Mouse (Mus musculus): Measurements from ENCODE around the gene Dusp12.

Dusp12 gene

GRCm38 (mm10) chr1:170884978-170885561, at the start of gene Dusp12, which contains the start of gene Gm26620:
Gene Dusp12 (minus strand): TSS chr1:170885540.
Gene Gm26620 (plus strand): TSS chr1:170885065.
- peak; percentile 92 for DNase-seq (ENCODE audit: low spot score)

- DNase-seq (ENCODE audit: low spot score), result no peak
These were observed 49.0 kb upstream of the Dusp12 start for GRCm38 (mm10) chr1:170934383-170934782.

GRCm38 (mm10) chr1:170933940-170934339, 48.6 kb upstream of the Dusp12 start:
- no peak for DNase-seq (ENCODE audit: low spot score)

- no peak for DNase-seq (ENCODE audit: low spot score)
These were observed 48.1 kb upstream of the Dusp12 start for GRCm38 (mm10) chr1:170933386-170933920.

- DNase-seq (ENCODE audit: low spot score), result no peak
These were observed 46.7 kb upstream of the Dusp12 start for GRCm38 (mm10) chr1:170932043-170932442.

GRCm38 (mm10) chr1:170929245-170929644, 43.9 kb upstream of the Dusp12 start:
- no peak for DNase-seq (ENCODE audit: low spot score)

- no peak for DNase-seq (ENCODE audit: low spot score)
These were observed 43.1 kb upstream of the Dusp12 start for GRCm38 (mm10) chr1:170928467-170928866.

- no peak for DNase-seq (ENCODE audit: low spot score)
These were observed 42.0 kb upstream of the Dusp12 start, which contains the start of gene Fcrla for GRCm38 (mm10) chr1:170927378-170927777. Gene Fcrla (minus strand): TSS chr1:170927583.

- DNase-seq (ENCODE audit: low spot score), result no peak
These were observed 41.6 kb upstream of the Dusp12 start for GRCm38 (mm10) chr1:170926941-170927340.

- DNase-seq (ENCODE audit: low spot score), result no peak
These were observed 39.1 kb upstream of the Dusp12 start for GRCm38 (mm10) chr1:170924485-170924884.

- no peak for DNase-seq (ENCODE audit: low spot score)
These were observed 34.0 kb upstream of the Dusp12 start for GRCm38 (mm10) chr1:170919308-170919707.

GRCm38 (mm10) chr1:170915657-170916056, 30.3 kb upstream of the Dusp12 start:
- no peak for DNase-seq (ENCODE audit: low spot score)

GRCm38 (mm10) chr1:170912891-170913615, 27.7 kb upstream of the Dusp12 start, which contains the start of gene Fcrlb:
Gene Fcrlb (minus strand): TSS chr1:170912941.
- DNase-seq (ENCODE audit: low spot score), result no peak

- DNase-seq (ENCODE audit: low spot score), result no peak
These were observed 26.7 kb upstream of the Dusp12 start for GRCm38 (mm10) chr1:170911907-170912660.

- DNase-seq (ENCODE audit: low spot score), result no peak
These were observed 23.0 kb upstream of the Dusp12 start for GRCm38 (mm10) chr1:170908341-170908740.

- no peak for DNase-seq (ENCODE audit: low spot score)
These were observed 22.3 kb upstream of the Dusp12 start for GRCm38 (mm10) chr1:170907456-170908191.

- DNase-seq (ENCODE audit: low spot score), result no peak
These were observed 21.7 kb upstream of the Dusp12 start for GRCm38 (mm10) chr1:170907111-170907455.

- DNase-seq (ENCODE audit: low spot score), result no peak
These were observed 18.1 kb upstream of the Dusp12 start for GRCm38 (mm10) chr1:170903485-170903884.

GRCm38 (mm10) chr1:170901536-170902238, 16.3 kb upstream of the Dusp12 start:
- peak; percentile 83 for DNase-seq (ENCODE audit: low spot score)

GRCm38 (mm10) chr1:170900799-170901467, 15.6 kb upstream of the Dusp12 start:
- peak; percentile 67 for DNase-seq (ENCODE audit: low spot score)
